In genomic region chrX:82764204-82764603, GRCm38 (mm10) we compare ENCODE assay signal across 35 mouse cellular contexts.
"Had no signal": no experiment of that assay in that cellular context is flagged by ENCODE, and none has a peak within 500 bp of the region (broad histone marks: within the 10 kb centered on the region; RNA-seq: fewer than 3 reads in every experiment).

No protein-coding gene starts in this region.

- ATAC-seq: hindbrain, embryonic 16.5 days; hindbrain, postnatal 0 days; inflammation-experienced regulatory T-cells, adult 6 months; intestine, embryonic 15.5 days; intestine, embryonic 16.5 days; intestine, postnatal 0 days had no signal

- H3K27me3 ChIP-seq: heart, embryonic 12.5 days; heart, embryonic 13.5 days; heart, embryonic 15.5 days; hindbrain, embryonic 12.5 days; hindbrain, embryonic 13.5 days; hindbrain, embryonic 15.5 days; intestine, embryonic 15.5 days; kidney, embryonic 15.5 days had no signal

- DNase-seq: heart, postnatal 10 days; heart, postnatal 14 days; heart, postnatal 36 days; heart, postnatal 4 days; kidney, adult 11 months; kidney, adult 18-20 months; kidney, adult 2 months; kidney, adult 8-10 months; kidney, adult 9 months; kidney, postnatal 10 days; kidney, postnatal 14 days; kidney, postnatal 25 days; kidney, postnatal 36 days; kidney, postnatal 4 days; layer of hippocampus, adult 9-11 months; layer of hippocampus, postnatal 36 days had no signal

- H3K4me3 ChIP-seq: heart, embryonic 10.5 days; heart, embryonic 12.5 days; heart, embryonic 13.5 days; heart, embryonic 15.5 days; hindbrain, embryonic 10.5 days; hindbrain, embryonic 12.5 days; hindbrain, embryonic 13.5 days; hindbrain, embryonic 15.5 days; intestine, embryonic 15.5 days; kidney, embryonic 15.5 days; layer of hippocampus, adult 2 months had no signal

- H3K9me3 ChIP-seq: heart, embryonic 10.5 days; heart, embryonic 15.5 days; hindbrain, embryonic 10.5 days; hindbrain, embryonic 12.5 days; hindbrain, embryonic 13.5 days; hindbrain, embryonic 15.5 days; intestine, embryonic 15.5 days; kidney, embryonic 15.5 days had no signal

- H3K9ac ChIP-seq: heart, embryonic 12.5 days; heart, embryonic 13.5 days; heart, embryonic 15.5 days; hindbrain, embryonic 12.5 days; hindbrain, embryonic 13.5 days; hindbrain, embryonic 14.5 days; hindbrain, embryonic 15.5 days; intestine, embryonic 15.5 days; kidney, embryonic 15.5 days had no signal

- H3K4me2 ChIP-seq: heart, embryonic 11.5 days; heart, embryonic 12.5 days; heart, embryonic 13.5 days; heart, embryonic 15.5 days; hindbrain, embryonic 12.5 days; hindbrain, embryonic 13.5 days; hindbrain, embryonic 14.5 days; hindbrain, embryonic 15.5 days; intestine, embryonic 15.5 days; kidney, embryonic 15.5 days had no signal

- H3K36me3 ChIP-seq: heart, embryonic 10.5 days; heart, embryonic 12.5 days; heart, embryonic 13.5 days; heart, embryonic 15.5 days; hindbrain, embryonic 10.5 days; hindbrain, embryonic 12.5 days; hindbrain, embryonic 13.5 days; hindbrain, embryonic 15.5 days; intestine, embryonic 15.5 days; kidney, embryonic 15.5 days had no signal

- H3K4me1 ChIP-seq: heart, embryonic 10.5 days; heart, embryonic 12.5 days; heart, embryonic 13.5 days; heart, embryonic 15.5 days; hindbrain, embryonic 10.5 days; hindbrain, embryonic 12.5 days; hindbrain, embryonic 13.5 days; hindbrain, embryonic 15.5 days; intestine, embryonic 15.5 days; kidney, embryonic 15.5 days had no signal

- H3K27ac ChIP-seq: heart, embryonic 10.5 days; heart, embryonic 13.5 days; heart, embryonic 15.5 days; hindbrain, embryonic 10.5 days; hindbrain, embryonic 12.5 days; hindbrain, embryonic 13.5 days; hindbrain, embryonic 14.5 days; hindbrain, embryonic 15.5 days; hindbrain, postnatal 0 days; intestine, embryonic 15.5 days; kidney, embryonic 15.5 days; kidney, postnatal 0 days; layer of hippocampus, adult 2 months had no signal
